In genomic region chr17:31468496-31468895, GRCm38 (mm10) we compare ENCODE assay signal across 12 mouse cellular contexts. TPM values are rescaled to one million over a fixed set of nuclear protein-coding genes. Genes with fewer than 3 reads are reported as not detected.
DNase-seq lines count a peak whose midpoint lies in the region.
"Had no signal": no experiment of that assay in that cellular context is flagged by ENCODE, and none has a peak within 500 bp of the region (broad histone marks: within the 10 kb centered on the region; RNA-seq: fewer than 3 reads in every experiment).

No protein-coding gene starts in this region.

- peak; percentile 37 to 66 for DNase-seq in adrenal gland, adult (ENCODE audit: inconsistent age in 2 of 2, low spot score in 1 of 2)
- no peak for DNase-seq in adrenal gland, adult 8-10 months
- peak; percentile 66 for DNase-seq in adrenal gland, postnatal 14 days
- DNase-seq in adrenal gland, adult 18-20 months (ENCODE audit: low spot score in 2 of 2), result no peak
- DNase-seq in ES-CJ7 (ENCODE audit: low read depth, low spot score), result peak; percentile 25
- no peak for DNase-seq in left cerebral cortex, postnatal 14 days (ENCODE audit: low spot score in 2 of 2)
- DNase-seq: cerebellum, adult 18-20 months; cerebellum, adult 9-10 months; cerebellum, postnatal 14 days; gastrocnemius, adult 2 months; gastrocnemius, postnatal 14 days; heart, adult 11 months had no signal

- intact Hi-C loops in left cerebral cortex, postnatal 14 days (cut with DNase I), result no loop called here

RNA-seq across cellular contexts. Expression of gene Wdr4, which starts 51.3 kb away (rescaled TPM):
- total RNA-seq in adrenal gland, adult 8-10 months (2022), result 10 to 100 TPM; 21.5 to 30.9 (median 26.1) TPM
- total RNA-seq in adrenal gland, postnatal 14 days (2021), result 22.2 and 26.3 TPM in 2 replicates
- 10 to 100 TPM; 17.6 to 18.4 TPM for total RNA-seq in adrenal gland, adult 18-20 months (2021)
- 10 to 100 TPM; 26.5 to 28.0 TPM for total RNA-seq in left cerebral cortex, postnatal 14 days (2021)

RNA-seq across cellular contexts. Expression of gene Ndufv3, which starts 51.4 kb away (rescaled TPM):
- total RNA-seq in adrenal gland, adult 8-10 months (2022), result 100 to 1,000 TPM; 254 to 452 (median 371) TPM
- 547 and 568 TPM in 2 replicates for total RNA-seq in adrenal gland, postnatal 14 days (2021)
- 100 to 1,000 TPM; 450 to 534 TPM for total RNA-seq in adrenal gland, adult 18-20 months (2021)
- 100 to 1,000 TPM; 311 to 320 TPM for total RNA-seq in left cerebral cortex, postnatal 14 days (2021)

Comparison
In these comparisons a context has a peak if more than half of its experiments do, and no peak if none do; other contexts are left out.
1. DNase-seq: peak in adrenal gland, adult (2 of 2), adrenal gland, postnatal 14 days (single experiment) and ES-CJ7 (single experiment); none in adrenal gland, adult 8-10 months (single experiment), adrenal gland, adult 18-20 months (0 of 2) and left cerebral cortex, postnatal 14 days (0 of 2).